Mouse (Mus musculus) limb, embryonic 13.5 days (tissue): Measurements from ENCODE around the gene Phykpl. TPM values are rescaled to one million over a fixed set of nuclear protein-coding genes. Genes with fewer than 3 reads are reported as not detected.
"Not testable (repeated sequence)": the region's sequence is repeated elsewhere in the genome, so short reads cannot be mapped to it uniquely, and the experiment has no call there.

ENCODE experiments used
- ATAC-seq: fragments of 200-750 bp; cut with Nextera tagmentation; 2 replicates; pipeline ENCODE4 v1.8.0; 2017; ENCODE audit warnings: low read depth, moderate number of reproducible peaks, moderate TSS enrichment; ENCODE audit not compliant: low FRiP score
- H3K27ac ChIP-seq: fragments of 300-500 bp; sonication (generic); 2 replicates; pipeline ENCODE4 v1.5.1; 2015; ENCODE audit warnings: inconsistent platforms, mild to moderate bottlenecking, moderate library complexity
- H3K27me3 ChIP-seq: fragments of 300-500 bp; sonication (generic); 2 replicates; pipeline ENCODE4 v1.6.1; 2015; ENCODE audit warnings: mild to moderate bottlenecking, inconsistent platforms
- H3K36me3 ChIP-seq: fragments of 300-500 bp; sonication (generic); 2 replicates; pipeline ENCODE4 v1.6.1; 2015; ENCODE audit warnings: inconsistent platforms, mild to moderate bottlenecking, moderate library complexity
- H3K4me1 ChIP-seq: fragments of 300-500 bp; sonication (generic); 2 replicates; pipeline ENCODE4 v1.6.1; 2015; ENCODE audit warnings: inconsistent platforms
- H3K4me2 ChIP-seq: fragments of 300-500 bp; sonication (generic); replicated peaks from 2 replicates; pipeline ENCODE4 v1.6.1; 2015; ENCODE audit warnings: inconsistent platforms, mild to moderate bottlenecking, moderate library complexity
- H3K4me3 ChIP-seq: fragments of 300-500 bp; sonication (generic); 2 replicates; pipeline ENCODE4 v1.5.1; 2015; ENCODE audit warnings: moderate library complexity, mild to moderate bottlenecking, inconsistent platforms
- H3K9ac ChIP-seq: fragments of 300-500 bp; sonication (generic); 2 replicates; pipeline ENCODE4 v1.6.1; 2015; ENCODE audit warnings: mild to moderate bottlenecking, inconsistent platforms
- H3K9me3 ChIP-seq: fragments of 300-500 bp; sonication (generic); 2 replicates; pipeline ENCODE4 v1.6.1; 2016; ENCODE audit warnings: inconsistent platforms
- WGBS: fragments of 180-500 bp; shearing (Covaris S2); methylation state at CpG from one replicate; pipeline ENCODE4 v1.1.7; 2015; 5-methylcytosine and 5-hydroxymethylcytosine counted together
- polyA plus RNA-seq: library from polyadenylated mRNA; unstranded; fragments of >200 nt; fragmentation: Nextera tagmentation; extraction: Ambion mirVana; gene quantifications from 2 replicates; pipeline ENCODE4 v1.2.1, GENCODE M21; 2015

The Phykpl gene
- polyA plus RNA-seq, 1 experiment from 2014 or later, result 17.1 TPM

- Histone ChIP-seq H3K4me3 (peak within 1 kb of the TSS; percentile 95), H3K9ac (peak within 1 kb of the TSS; percentile 100), H3K4me2 (peak within 1 kb of the TSS; percentile 93), H3K27me3 (no peaks in the 10 kb centered on the region), H3K9me3 (no peaks in the 10 kb centered on the region), H3K4me1 (peaks cover 44% of the 10 kb centered on the region), H3K27ac (peak within 1 kb of the TSS; percentile 94), H3K36me3 (peaks cover 42% of the 10 kb centered on the region)
- WGBS, result under 1% methylated on average over 91 of the region's 91 CpGs
- ATAC-seq, result peak; percentile 93
These were observed 22.0 kb downstream of the Phykpl start, which contains the start of gene Hnrnpab for GRCm38 (mm10) chr11:51606447-51607095. Gene Hnrnpab, minus strand, starts transcription at chr11:51606847.

DNA sequence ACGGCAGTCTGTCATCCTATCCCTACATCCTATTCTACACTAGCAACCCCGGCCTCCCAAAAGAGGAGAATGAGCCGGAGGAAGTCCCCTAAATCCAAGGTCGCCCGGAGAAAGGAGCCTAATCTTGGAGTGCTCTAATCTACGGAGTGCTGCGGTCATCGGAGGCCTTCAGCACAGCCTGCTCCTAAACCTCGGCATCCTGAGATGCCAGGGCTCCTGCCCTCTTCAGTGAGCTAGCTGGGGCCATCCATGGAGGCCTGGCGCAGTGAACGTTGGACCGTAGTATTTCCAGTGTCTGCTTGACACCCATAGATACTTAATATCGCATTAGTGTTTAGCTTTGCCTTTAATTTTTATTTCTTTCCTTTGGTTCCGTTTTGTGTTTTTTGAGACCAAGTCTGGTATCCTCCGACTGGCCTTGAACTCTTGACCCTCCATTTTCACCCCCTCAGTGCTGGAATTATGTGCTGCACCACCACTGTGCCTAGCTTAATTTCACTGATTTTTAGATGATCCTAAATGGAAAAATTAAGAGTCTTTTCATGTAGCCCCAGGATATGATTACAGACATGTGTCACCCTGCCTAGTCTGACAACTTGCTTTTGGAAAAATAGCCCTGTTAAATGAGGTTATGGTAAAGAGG is 22.7 kb downstream of the Phykpl start:
- no peaks in the 10 kb centered on the region for H3K27me3 ChIP-seq
- H3K36me3 ChIP-seq, result peaks cover 35% of the 10 kb centered on the region
- H3K9me3 ChIP-seq, result no peaks in the 10 kb centered on the region
- ATAC-seq, result peak; percentile 37; the same call in 1 of the 2 replicates
- peak overlapping the region; percentile 94 for H3K27ac ChIP-seq
- H3K4me2 ChIP-seq, result peak overlapping the region; percentile 93
- peak overlapping the region; percentile 100 for H3K9ac ChIP-seq
- peaks cover 37% of the 10 kb centered on the region for H3K4me1 ChIP-seq
- WGBS, result 7% methylated on average over 15 of the region's 15 CpGs
- H3K4me3 ChIP-seq, result peak overlapping the region; percentile 95

DNA sequence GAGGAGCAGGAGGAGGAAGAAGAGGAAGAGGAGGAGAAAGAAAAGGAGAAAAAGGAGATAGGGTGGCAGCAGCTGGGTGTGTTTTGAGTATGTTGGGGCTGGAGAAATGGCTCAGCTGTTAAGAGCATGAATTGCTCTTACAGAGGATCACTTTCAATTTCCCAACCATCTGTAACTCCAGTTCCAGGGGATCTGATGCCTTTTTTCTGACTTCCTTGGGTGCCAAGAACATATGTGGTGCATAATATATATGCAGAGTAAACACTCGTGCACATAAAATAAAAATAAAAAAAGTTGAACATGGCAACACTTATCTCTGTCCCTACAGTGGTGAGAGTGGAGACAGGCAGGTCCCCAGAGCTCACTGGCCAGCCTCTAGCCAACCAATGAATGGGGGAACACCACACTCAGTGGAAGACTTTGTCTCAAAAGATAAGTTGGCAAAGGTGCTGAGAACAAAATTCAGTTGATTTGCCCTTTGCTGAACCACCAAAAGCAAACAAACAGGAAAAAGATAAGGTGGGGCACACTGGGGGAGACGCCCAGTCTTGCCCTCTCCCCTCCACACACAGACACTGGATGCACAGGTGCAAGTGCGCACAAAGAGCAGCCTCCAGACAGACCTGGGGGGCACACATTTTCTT is 24.8 kb downstream of the Phykpl start:
- Histone ChIP-seq H3K4me3 (no peak overlapping the region), H3K9ac (no peak overlapping the region), H3K27me3 (no peaks in the 10 kb centered on the region), H3K4me2 (no peak overlapping the region), H3K36me3 (peaks cover 14% of the 10 kb centered on the region), H3K4me1 (peaks cover 17% of the 10 kb centered on the region), H3K9me3 (no peaks in the 10 kb centered on the region), H3K27ac (no peak overlapping the region)
- WGBS, result 86% methylated on average over 3 of the region's 3 CpGs
- no peak for ATAC-seq

DNA sequence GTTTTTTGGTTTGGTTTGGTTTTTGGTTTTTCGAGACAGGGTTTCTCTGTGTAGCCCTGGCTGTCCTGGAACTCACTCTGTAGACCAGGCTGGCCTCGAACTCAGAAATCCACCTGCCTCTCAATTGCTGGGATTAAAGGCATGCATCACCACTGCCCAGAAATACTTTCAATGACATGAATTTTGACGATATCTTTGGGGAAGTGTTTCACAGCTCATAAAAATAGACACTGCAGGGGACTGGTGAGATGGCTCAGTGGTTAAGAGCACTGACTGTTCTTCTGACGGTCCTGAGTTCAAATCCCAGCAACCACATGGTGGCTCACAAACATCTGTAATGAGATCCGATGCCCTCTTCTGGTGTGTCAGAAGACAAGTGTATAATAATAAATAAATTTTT is 25.4 kb downstream of the Phykpl start:
- H3K36me3 ChIP-seq, H3K27me3 ChIP-seq, H3K27ac ChIP-seq, ATAC-seq, H3K4me2 ChIP-seq, H3K9ac ChIP-seq, H3K9me3 ChIP-seq, H3K4me3 ChIP-seq: not testable (repeated sequence)
- peaks cover 13% of the 10 kb centered on the region for H3K4me1 ChIP-seq
- 85% methylated on average over 5 of the region's 5 CpGs for WGBS

DNA sequence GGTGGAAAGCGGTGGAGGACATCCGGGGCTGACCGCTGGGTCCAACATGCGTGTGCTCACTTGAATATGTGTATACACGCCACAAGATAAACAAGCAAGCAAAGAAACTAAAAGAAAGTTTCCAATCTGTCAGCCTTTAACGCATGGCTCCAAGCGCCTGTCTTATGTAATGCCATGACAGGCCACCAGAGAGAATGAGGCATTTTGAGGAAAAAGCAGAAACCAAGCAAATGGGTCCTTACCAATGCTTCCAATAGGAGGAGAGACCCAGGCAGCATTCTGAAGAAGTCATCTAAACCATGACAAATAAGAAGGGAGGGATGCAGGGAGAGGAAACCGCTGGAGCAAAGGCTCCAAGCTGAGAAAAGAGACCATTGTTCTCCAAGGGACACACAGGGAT is 29.7 kb downstream of the Phykpl start:
- no peak for ATAC-seq
- no peaks in the 10 kb centered on the region for H3K36me3 ChIP-seq
- H3K9me3 ChIP-seq, result no peaks in the 10 kb centered on the region
- H3K4me2 ChIP-seq, result no peak overlapping the region
- no peaks in the 10 kb centered on the region for H3K27me3 ChIP-seq
- 0 out of 2 replicates have a peak overlapping the region, but pooled peaks have one; percentile 1 for H3K9ac ChIP-seq
- peaks cover 14% of the 10 kb centered on the region for H3K4me1 ChIP-seq
- H3K4me3 ChIP-seq, result no peak overlapping the region
- 83% methylated on average over 8 of the region's 8 CpGs for WGBS
- no peak overlapping the region for H3K27ac ChIP-seq

DNA sequence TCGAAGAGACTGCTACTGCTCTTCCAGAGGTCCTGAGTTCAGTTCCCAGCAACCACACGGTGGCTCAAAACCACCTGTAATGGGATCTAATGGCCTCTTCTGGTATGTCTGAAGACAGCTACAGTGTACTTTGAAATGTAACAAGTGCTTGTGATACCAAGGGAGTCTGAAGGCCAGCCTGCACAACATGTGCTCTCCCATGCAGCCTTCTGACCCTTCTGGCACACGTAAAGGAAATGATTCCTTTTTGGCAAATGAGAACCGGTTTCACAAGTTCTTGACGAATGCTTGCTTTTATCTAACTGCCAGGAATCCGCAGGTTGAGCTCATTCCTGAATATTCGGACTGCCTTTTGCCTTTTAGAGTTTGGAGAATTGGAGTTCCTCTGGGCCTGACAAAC is 30.6 kb downstream of the Phykpl start:
- no peaks in the 10 kb centered on the region for H3K9me3 ChIP-seq
- peak overlapping the region; percentile 46 for H3K4me3 ChIP-seq
- H3K36me3 ChIP-seq, result no peaks in the 10 kb centered on the region
- H3K4me2 ChIP-seq, result peak overlapping the region; percentile 76
- 34% methylated on average over 7 of the region's 7 CpGs for WGBS
- H3K4me1 ChIP-seq, result peaks cover 16% of the 10 kb centered on the region
- no peaks in the 10 kb centered on the region for H3K27me3 ChIP-seq
- no peak for ATAC-seq
- peak overlapping the region; percentile 83; the same call in 1 of the 2 replicates for H3K27ac ChIP-seq
- peak overlapping the region; percentile 76 for H3K9ac ChIP-seq

DNA sequence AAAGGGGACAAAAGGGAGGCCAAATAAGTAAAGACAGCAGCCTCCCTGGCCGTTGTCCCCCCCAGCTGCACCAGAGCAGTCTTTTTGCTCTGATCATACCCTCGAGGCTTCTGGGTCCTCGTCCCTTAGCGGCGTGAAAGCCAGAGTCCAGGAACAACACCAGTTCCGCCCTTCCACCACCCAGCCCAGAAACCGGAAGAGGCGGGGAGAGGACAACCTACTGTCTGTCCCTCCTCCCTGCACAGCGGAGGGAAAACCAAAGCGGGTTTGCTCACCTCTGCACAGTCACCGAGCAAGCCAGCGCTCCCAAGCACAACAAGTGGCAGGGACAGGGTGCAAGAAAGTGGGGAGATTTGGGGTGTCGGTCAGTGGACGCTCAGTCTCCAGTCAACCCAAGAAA is 31.0 kb downstream of the Phykpl start:
- peak overlapping the region; percentile 76 for H3K4me2 ChIP-seq
- H3K36me3 ChIP-seq, result no peaks in the 10 kb centered on the region
- H3K27ac ChIP-seq, result peak overlapping the region; percentile 83
- H3K4me1 ChIP-seq, result peaks cover 20% of the 10 kb centered on the region
- peak overlapping the region; percentile 76 for H3K9ac ChIP-seq
- whole genome bisulfite sequencing, result 5% methylated on average over 14 of the region's 14 CpGs
- peak; percentile 57 for ATAC-seq
- H3K4me3 ChIP-seq, result peak overlapping the region; percentile 46
- no peaks in the 10 kb centered on the region for H3K27me3 ChIP-seq
- H3K9me3 ChIP-seq, result no peaks in the 10 kb centered on the region

DNA sequence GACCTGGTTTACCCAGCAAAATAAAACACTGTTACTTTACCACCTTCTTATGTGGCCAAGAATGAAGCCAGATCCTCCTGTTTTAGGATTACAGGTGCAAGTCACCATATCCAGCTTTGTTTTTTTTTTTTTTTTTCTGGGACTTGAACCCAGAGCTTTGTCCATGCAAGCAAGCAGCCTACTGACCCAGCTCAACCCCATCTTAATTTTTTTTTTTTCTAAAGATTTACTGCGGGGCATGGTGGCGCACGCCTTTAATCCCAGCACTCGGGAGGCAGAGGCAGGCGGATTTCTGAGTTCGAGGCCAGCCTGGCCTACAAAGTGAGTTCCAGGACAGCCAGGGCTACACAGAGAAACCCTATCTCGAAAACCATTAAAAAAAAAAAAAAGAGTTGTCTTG is 31.6 kb downstream of the Phykpl start:
- not testable (repeated sequence) for H3K9me3 ChIP-seq, H3K36me3 ChIP-seq, H3K27me3 ChIP-seq, ATAC-seq, H3K9ac ChIP-seq
- 88% methylated on average over 7 of the region's 7 CpGs for WGBS
- Histone ChIP-seq H3K4me3 (peak overlapping the region; percentile 46), H3K4me2 (peak overlapping the region; percentile 76), H3K4me1 (peaks cover 26% of the 10 kb centered on the region), H3K27ac (0 out of 2 replicates have a peak overlapping the region, but pooled peaks have one; percentile 83)

DNA sequence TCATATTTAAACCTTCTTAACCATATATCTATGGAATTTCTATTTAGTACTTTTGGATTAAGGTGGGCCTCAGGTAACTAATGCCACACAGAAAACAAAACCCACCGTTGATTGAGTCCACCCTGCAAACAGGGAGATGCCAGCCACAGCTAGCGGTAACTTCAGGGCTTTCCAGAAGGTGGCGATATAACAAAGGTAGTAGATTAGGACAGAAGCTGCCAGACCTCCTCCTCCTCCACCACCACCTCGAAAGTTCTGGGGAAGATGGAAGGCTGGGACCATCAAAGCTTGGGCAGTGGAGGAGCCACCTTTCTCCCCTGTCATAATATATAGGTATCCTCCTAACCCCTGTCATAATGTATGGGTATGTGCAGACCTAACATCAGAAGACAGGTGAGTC is 33.1 kb downstream of the Phykpl start:
- Histone ChIP-seq H3K4me3 (no peak overlapping the region), H3K4me2 (no peak overlapping the region), H3K27me3 (no peaks in the 10 kb centered on the region), H3K36me3 (peaks cover 13% of the 10 kb centered on the region), H3K9me3 (no peaks in the 10 kb centered on the region), H3K27ac (no peak overlapping the region), H3K4me1 (peaks cover 31% of the 10 kb centered on the region), H3K9ac (no peak overlapping the region)
- no peak for ATAC-seq
- WGBS, result 6% methylated on average over 4 of the region's 4 CpGs

GRCm38 (mm10) chr11:51618894-51619408 is 34.4 kb downstream of the Phykpl start:
- ATAC-seq, result peak; percentile 44; the same call in 1 of the 2 replicates
- no peak overlapping the region for H3K27ac ChIP-seq
- peak overlapping the region; percentile 85 for H3K4me3 ChIP-seq
- peak overlapping the region; percentile 88 for H3K4me2 ChIP-seq
- peaks cover 31% of the 10 kb centered on the region for H3K4me1 ChIP-seq
- 45% methylated on average over 8 of the region's 8 CpGs for WGBS
- H3K36me3 ChIP-seq, result peaks cover 26% of the 10 kb centered on the region
- no peaks in the 10 kb centered on the region for H3K9me3 ChIP-seq
- no peak overlapping the region for H3K9ac ChIP-seq
- no peaks in the 10 kb centered on the region for H3K27me3 ChIP-seq

DNA sequence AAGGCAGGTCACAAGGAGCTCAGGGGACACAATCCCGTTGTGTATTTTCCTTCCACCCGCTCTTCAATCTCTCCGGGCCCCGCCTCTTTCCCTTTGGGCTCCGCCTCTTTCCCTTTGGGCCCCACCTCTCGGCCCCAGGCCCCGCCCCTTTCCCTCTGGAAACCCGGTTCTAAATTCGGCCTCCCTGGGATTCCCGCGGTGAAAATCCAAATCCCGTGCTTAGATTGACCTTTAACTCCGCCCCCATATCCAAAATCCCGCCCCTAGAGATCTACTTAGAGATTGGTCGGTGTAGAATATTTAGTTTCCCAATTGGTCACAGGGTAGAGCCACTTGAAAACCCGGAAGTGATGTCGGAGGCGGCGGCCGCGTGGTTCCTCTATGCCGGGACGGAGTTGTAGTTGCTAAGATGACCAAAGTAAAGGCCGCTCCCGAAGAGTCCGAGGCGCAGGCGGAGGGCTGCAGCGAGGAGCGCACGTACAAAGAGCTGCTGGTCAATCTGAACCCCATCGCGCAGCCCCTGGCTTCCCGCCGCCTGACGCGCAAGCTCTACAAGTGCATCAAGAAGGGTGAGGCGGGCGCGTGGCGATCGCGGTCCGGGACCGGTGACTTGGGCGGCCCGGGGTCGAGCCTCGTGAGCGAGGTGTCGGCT is 35.0 kb downstream of the Phykpl start, which contains the start of gene Nhp2:
Nhp2 (plus strand) TSS at position 327 of the 652 bp plus-strand sequence.
- peak; percentile 92 for ATAC-seq
- H3K4me2 ChIP-seq, result peak within 1 kb of the TSS; percentile 88
- peak within 1 kb of the TSS; percentile 85 for H3K4me3 ChIP-seq
- no peaks in the 10 kb centered on the region for H3K27me3 ChIP-seq
- H3K9me3 ChIP-seq, result no peaks in the 10 kb centered on the region
- peaks cover 32% of the 10 kb centered on the region for H3K36me3 ChIP-seq
- no peak within 1 kb of the TSS for H3K27ac ChIP-seq
- peak within 1 kb of the TSS; percentile 83 for H3K9ac ChIP-seq
- WGBS, result under 1% methylated on average over 51 of the region's 51 CpGs
- H3K4me1 ChIP-seq, result peaks cover 31% of the 10 kb centered on the region
